Mouse (Mus musculus): Measurements from ENCODE around the gene Brca2. TPM values are rescaled to one million over a fixed set of nuclear protein-coding genes. Genes with fewer than 3 reads are reported as not detected.
A peak's percentile ranks its signal among the peaks of the same experiment; 100 is the strongest.
"Not testable (repeated sequence)": the region's sequence is repeated elsewhere in the genome, so short reads cannot be mapped to it uniquely, and the experiment has no call there.

The Brca2 gene
- polyA plus RNA-seq (2015; fragmentation: Nextera tagmentation; extraction: Ambion mirVana): 14.3 and 16.8 TPM in 2 replicates

DNA sequence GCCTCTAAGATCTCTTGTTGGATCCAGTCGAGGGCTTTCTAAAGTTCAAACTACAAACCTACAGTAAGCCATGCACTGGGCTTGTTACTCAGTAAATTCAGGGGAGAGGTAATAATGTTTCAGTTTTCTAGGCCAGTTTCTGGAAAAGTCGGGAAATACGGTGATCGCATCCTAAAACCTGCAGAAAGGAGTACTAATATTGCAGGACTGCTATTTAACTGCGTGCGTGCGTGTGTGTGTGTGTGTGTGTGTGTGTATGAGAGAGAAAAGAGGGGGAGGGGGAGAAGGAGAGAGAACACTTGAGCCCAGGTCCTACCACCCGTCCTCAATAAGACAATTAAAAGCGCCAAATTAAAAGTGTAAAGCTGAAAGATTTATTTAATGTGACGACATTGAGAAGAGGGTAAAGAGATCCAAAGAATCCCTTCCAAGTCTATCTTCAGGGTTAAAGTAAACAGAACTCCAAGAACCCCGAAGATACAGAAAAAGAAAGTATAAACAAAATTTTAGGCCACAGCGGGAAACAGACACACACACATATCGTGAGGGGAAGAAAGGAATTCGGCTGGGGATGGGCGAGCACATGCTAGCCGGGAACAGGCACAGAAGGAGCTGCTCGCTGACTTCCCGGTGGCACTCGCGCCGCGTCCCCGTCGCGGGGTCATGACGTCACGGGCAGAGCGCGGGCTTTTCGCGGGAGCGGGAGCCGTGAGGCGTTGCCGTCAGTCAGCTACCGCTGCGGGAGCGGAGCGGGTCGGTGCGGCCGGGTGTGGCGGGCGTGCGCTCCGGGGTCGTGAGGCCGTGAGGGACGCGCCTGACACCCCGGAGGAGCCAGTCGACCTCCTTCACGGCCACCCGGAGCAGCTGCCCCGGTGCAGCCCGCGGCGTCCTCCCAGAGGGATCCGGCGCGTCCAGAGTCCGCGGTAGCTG is at the start of gene Brca2:
Brca2 (plus strand) TSS at position 694 of the 930 bp plus-strand sequence.
- Histone ChIP-seq H3K36me3 (no peaks in the 10 kb centered on the region), H3K4me2 (peak within 1 kb of the TSS; percentile 65), H3K9me3 (no peaks in the 10 kb centered on the region), H3K27ac (replicated peaks) (peak within 1 kb of the TSS; percentile 73), H3K9ac (peak within 1 kb of the TSS; percentile 76), H3K27me3 (no peaks in the 10 kb centered on the region), H3K4me1 (replicated peaks) (peaks cover 13% of the 10 kb centered on the region), H3K4me3 (peak within 1 kb of the TSS; percentile 69)
- peak; percentile 94 for ATAC-seq (ENCODE audit: low FRiP score, low read depth)
- WGBS: 5% methylated on average over 63 of the region's 63 CpGs

DNA sequence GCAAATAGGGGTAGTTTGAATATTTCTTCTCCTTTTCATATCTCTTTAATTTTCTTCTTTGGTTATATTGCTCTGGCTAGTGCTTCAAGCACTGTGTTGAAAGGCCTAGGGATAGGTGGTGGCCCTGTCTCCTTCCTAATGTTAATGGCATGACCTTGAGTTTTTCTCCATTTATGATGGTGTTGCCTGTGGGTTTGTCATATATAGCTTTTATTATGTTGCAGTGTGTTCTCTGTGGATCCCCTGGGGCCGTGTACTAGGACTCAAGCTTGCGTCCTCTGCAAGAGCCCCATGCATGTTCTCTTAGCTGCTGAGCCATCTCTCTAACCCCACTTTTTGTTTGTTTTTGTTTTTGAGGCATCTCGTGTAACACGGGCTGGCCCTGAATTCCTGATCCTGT is 45.1 kb upstream of the Brca2 start:
- Histone ChIP-seq H3K4me1 (replicated peaks) (no peaks in the 10 kb centered on the region), H3K9me3 (no peaks in the 10 kb centered on the region), H3K27me3 (no peaks in the 10 kb centered on the region), H3K27ac (replicated peaks) (no peak overlapping the region), H3K9ac (no peak overlapping the region), H3K4me3 (no peak overlapping the region), H3K4me2 (no peak overlapping the region), H3K36me3 (peaks cover 52% of the 10 kb centered on the region)
- no peak for ATAC-seq (ENCODE audit: low FRiP score, low read depth)
- WGBS: 75% methylated on average over 4 of the region's 4 CpGs

- Histone ChIP-seq H3K9me3 (no peaks in the 10 kb centered on the region), H3K36me3 (peaks cover 52% of the 10 kb centered on the region), H3K27ac (replicated peaks) (no peak overlapping the region), H3K4me1 (replicated peaks) (no peaks in the 10 kb centered on the region), H3K27me3 (no peaks in the 10 kb centered on the region), H3K4me3 (no peak overlapping the region), H3K4me2 (no peak overlapping the region), H3K9ac (no peak overlapping the region)
- no peak for ATAC-seq (ENCODE audit: low FRiP score, low read depth)
- WGBS: 86% methylated on average over 4 of the region's 4 CpGs
Observed at GRCm38 (mm10) chr5:150478612-150479011, 43.8 kb upstream of the Brca2 start.

GRCm38 (mm10) chr5:150485198-150485597 is 37.2 kb upstream of the Brca2 start:
- Histone ChIP-seq H3K9me3 (no peaks in the 10 kb centered on the region), H3K9ac (no peak overlapping the region), H3K27me3 (no peaks in the 10 kb centered on the region), H3K4me2 (no peak overlapping the region), H3K4me3 (no peak overlapping the region), H3K36me3 (peaks cover 61% of the 10 kb centered on the region), H3K4me1 (replicated peaks) (no peaks in the 10 kb centered on the region), H3K27ac (replicated peaks) (no peak overlapping the region)
- WGBS: 67% methylated on average over 3 of the region's 3 CpGs
- ATAC-seq (ENCODE audit: low FRiP score, low read depth): no peak

DNA sequence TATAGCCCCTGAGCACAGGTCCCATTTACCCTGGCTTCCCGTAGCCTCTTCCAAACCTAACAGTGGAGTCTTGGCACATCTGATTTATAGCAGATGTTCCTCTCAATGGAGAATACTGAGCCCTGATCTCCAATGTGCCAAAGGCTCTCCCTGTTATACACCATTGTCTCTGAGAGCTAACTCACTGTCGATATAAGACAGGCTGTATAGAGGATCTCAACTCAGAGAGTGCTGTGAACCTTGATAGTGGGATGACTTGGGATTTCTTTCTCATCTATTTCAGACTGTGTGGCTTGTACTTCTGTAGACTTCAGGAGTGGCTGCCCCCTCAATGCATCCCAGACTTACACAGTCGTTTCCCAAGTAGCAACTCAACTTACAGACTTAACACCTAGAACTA is 32.1 kb upstream of the Brca2 start:
- ATAC-seq (ENCODE audit: low FRiP score, low read depth): no peak
- Histone ChIP-seq H3K4me2 (no peak overlapping the region), H3K4me1 (replicated peaks) (no peaks in the 10 kb centered on the region), H3K9ac (no peak overlapping the region), H3K9me3 (peaks cover 5% of the 10 kb centered on the region; the same call in 1 of the 2 replicates), H3K27ac (replicated peaks) (no peak overlapping the region), H3K4me3 (no peak overlapping the region), H3K27me3 (no peaks in the 10 kb centered on the region), H3K36me3 (peaks cover 58% of the 10 kb centered on the region)
- 86% methylated on average over 3 of the region's 3 CpGs for WGBS

DNA sequence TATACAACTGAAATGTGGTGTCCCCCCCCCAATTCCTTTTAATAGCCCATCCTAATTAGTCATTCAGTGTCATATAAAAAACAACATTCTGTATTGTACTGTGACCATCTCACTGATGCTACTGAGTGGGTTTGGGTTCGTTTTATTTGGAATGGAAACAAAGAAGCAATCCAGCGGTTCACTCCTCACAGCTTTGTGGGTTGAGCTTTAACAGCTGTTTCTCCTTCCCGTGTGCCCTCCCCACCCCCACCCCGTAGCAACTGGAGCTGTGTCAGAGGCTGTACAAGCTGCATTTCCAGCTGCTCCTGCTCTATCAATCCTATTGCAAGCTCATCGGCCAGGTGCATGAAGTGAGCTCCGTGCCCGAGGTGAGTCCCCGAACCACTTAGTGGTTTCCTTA is 31.6 kb upstream of the Brca2 start:
- Histone ChIP-seq H3K27me3 (no peaks in the 10 kb centered on the region), H3K9me3 (peaks cover 5% of the 10 kb centered on the region; the same call in 1 of the 2 replicates), H3K36me3 (peaks cover 57% of the 10 kb centered on the region), H3K4me3 (no peak overlapping the region), H3K27ac (replicated peaks) (no peak overlapping the region), H3K4me2 (no peak overlapping the region), H3K4me1 (replicated peaks) (no peaks in the 10 kb centered on the region), H3K9ac (no peak overlapping the region)
- no peak for ATAC-seq (ENCODE audit: low FRiP score, low read depth)
- WGBS: 77% methylated on average over 8 of the region's 8 CpGs

- not testable (repeated sequence) for H3K27me3 ChIP-seq; H3K4me3 ChIP-seq; H3K27ac ChIP-seq (replicated peaks); H3K4me2 ChIP-seq; H3K9me3 ChIP-seq; H3K4me1 ChIP-seq (replicated peaks); ATAC-seq (ENCODE audit: low FRiP score, low read depth); H3K9ac ChIP-seq
- WGBS: 97% methylated on average over 4 of the region's 4 CpGs
- H3K36me3 ChIP-seq: peaks cover 65% of the 10 kb centered on the region
Observed at GRCm38 (mm10) chr5:150491573-150492173, 30.8 kb upstream of the Brca2 start.

- Histone ChIP-seq H3K27ac (replicated peaks) (no peak overlapping the region), H3K4me2 (no peak overlapping the region), H3K4me1 (replicated peaks) (no peaks in the 10 kb centered on the region), H3K27me3 (no peaks in the 10 kb centered on the region), H3K4me3 (no peak overlapping the region), H3K9ac (no peak overlapping the region), H3K36me3 (peaks cover 61% of the 10 kb centered on the region), H3K9me3 (peaks cover 5% of the 10 kb centered on the region; the same call in 1 of the 2 replicates)
- WGBS: 57% methylated on average over 6 of the region's 6 CpGs
- ATAC-seq (ENCODE audit: low FRiP score, low read depth): no peak
Observed at GRCm38 (mm10) chr5:150495792-150496191, 26.6 kb upstream of the Brca2 start.

DNA sequence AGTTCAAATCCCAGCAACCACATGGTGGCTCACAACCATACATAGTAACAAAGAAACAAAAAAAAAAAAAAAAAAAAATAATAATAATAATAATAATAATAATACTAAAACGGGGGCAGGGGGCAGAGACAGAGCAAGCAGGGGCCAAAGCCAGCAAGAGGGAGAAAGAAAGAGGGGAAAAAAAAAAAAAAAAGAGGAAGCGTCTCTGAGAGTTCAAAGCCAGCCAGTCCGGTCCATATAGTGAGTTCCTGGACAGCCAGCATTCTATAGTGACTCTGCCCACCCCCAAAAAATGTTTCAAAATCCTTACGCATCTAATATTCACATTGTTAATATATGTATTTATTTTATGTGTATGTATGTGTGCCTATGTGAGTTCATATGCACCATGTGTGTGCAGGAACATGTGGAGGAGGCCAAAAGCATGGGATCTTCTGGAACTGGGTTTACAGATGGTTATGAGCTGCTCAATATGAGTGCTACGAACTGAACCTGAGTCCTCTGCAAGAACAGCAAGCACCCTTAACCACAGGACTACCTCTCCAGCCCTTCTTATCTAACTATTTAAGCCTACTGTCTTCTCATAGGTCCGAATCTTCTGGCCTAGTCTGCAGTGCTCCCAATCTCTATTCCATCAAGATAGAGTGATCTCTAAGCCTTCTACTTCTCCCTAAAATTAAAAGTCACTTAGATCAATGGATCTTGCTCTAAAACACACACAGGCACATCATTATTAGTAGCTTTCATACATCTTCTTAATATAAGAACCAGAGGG is 11.8 kb upstream of the Brca2 start:
- Histone ChIP-seq H3K9me3 (no peaks in the 10 kb centered on the region), H3K27ac (replicated peaks) (no peak overlapping the region), H3K27me3 (no peaks in the 10 kb centered on the region), H3K4me2 (no peak overlapping the region), H3K9ac (no peak overlapping the region), H3K4me1 (replicated peaks) (no peaks in the 10 kb centered on the region), H3K4me3 (no peak overlapping the region), H3K36me3 (no peaks in the 10 kb centered on the region)
- WGBS: 91% methylated on average over 6 of the region's 6 CpGs
- no peak for ATAC-seq (ENCODE audit: low FRiP score, low read depth)

DNA sequence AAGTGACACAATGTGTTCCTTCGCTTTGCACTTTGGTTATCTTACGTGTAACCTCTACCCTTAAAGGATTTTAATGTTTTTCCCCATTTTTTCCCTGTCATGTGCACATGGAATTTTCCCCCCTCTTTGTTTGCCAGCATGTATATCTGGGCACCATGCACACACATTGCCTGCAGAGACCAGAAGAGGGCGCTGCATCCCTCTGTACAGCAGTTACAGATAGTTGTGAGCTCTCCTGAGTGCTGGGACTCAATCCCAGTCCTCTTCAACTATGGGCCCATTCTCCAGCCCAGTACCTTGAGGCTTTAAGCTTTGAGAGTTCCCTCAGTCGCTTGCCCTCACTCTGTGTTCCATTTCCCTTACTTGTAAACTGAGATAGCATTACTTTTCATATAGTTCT is 9.2 kb upstream of the Brca2 start:
- Histone ChIP-seq H3K4me3 (no peak overlapping the region), H3K4me2 (no peak overlapping the region), H3K4me1 (replicated peaks) (no peaks in the 10 kb centered on the region), H3K27ac (replicated peaks) (no peak overlapping the region), H3K9ac (no peak overlapping the region), H3K36me3 (no peaks in the 10 kb centered on the region), H3K9me3 (no peaks in the 10 kb centered on the region), H3K27me3 (no peaks in the 10 kb centered on the region)
- 73% methylated on average over 4 of the region's 4 CpGs for WGBS
- ATAC-seq (ENCODE audit: low FRiP score, low read depth): no peak

- Histone ChIP-seq H3K4me1 (replicated peaks) (no peaks in the 10 kb centered on the region), H3K9me3 (no peaks in the 10 kb centered on the region), H3K36me3 (no peaks in the 10 kb centered on the region), H3K27ac (replicated peaks) (no peak overlapping the region), H3K27me3 (no peaks in the 10 kb centered on the region), H3K4me2 (no peak overlapping the region), H3K9ac (no peak overlapping the region), H3K4me3 (no peak overlapping the region)
- WGBS: 96% methylated on average over 1 of the region's 1 CpGs
- ATAC-seq (ENCODE audit: low FRiP score, low read depth): no peak
Observed at GRCm38 (mm10) chr5:150514027-150514426, 8.4 kb upstream of the Brca2 start.

DNA sequence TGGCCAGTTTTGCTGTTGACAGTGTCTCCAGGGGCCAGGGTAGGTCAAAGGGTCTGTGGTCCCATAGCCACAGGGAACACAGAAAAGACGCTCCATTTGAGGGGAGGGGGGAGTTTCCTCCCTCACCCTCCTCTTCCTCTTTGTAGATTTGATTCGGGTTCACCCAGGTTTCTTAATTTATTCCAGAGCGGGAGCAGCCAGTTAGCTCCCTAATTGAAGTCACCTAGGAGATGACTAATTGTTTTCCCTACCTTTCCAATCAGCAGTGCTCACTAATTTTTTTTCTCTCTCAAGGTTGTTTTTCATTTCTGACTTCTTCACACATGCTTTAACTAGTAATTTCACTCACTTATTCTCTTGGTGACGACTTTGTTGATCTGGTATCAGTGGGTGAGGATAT is 4.4 kb upstream of the Brca2 start, which contains the start of gene Zar1l:
Zar1l (minus strand) TSS at position 101 of the 400 bp plus-strand sequence.
- Histone ChIP-seq H3K4me3 (no peak within 1 kb of the TSS), H3K27me3 (no peaks in the 10 kb centered on the region), H3K36me3 (no peaks in the 10 kb centered on the region), H3K9ac (no peak within 1 kb of the TSS), H3K27ac (replicated peaks) (no peak within 1 kb of the TSS), H3K4me2 (no peak within 1 kb of the TSS), H3K9me3 (no peaks in the 10 kb centered on the region), H3K4me1 (replicated peaks) (peaks cover 8% of the 10 kb centered on the region)
- WGBS: 64% methylated on average over 4 of the region's 4 CpGs
- ATAC-seq (ENCODE audit: low FRiP score, low read depth): no peak
